Mouse (Mus musculus): ENCODE measurements around the gene Grip1. TPM values are rescaled to one million over a fixed set of nuclear protein-coding genes. Genes with fewer than 3 reads are reported as not detected.

Gene Grip1
- polyA plus RNA-seq, 1 experiment from 2014 or later, result 3.3 TPM

DNA sequence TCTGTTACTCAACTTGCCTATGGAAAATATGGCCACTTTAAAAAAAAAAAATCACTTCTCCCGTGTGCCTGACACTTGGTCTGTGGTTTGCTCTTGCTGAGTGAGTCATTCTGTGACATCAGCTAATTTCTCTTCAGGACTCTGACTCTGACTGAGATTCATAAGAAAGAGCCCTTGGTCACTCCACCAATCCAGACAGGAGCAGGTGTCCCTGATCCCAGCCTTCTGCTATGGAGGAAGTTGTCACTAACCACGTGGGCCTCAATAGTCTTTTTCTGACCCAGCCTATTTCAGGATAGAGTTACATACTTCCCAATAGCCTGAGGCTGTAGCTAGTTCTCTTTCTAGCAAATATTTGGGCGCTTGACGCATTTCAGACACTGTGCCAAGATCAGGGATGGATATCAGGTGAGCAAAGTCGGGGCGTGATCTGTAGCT is 298.8 kb downstream of the Grip1 start:
- Histone ChIP-seq H3K27ac (ENCODE audit: low read length) (no peak overlapping the region), H3K27me3 (ENCODE audit: insufficient read depth, low read length) (no peaks in the 10 kb centered on the region), H3K4me1 (ENCODE audit: insufficient read depth, low read length) (no peaks in the 10 kb centered on the region), H3K4me3 (ENCODE audit: low read length) (no peak overlapping the region), H3K9me3 (ENCODE audit: low read length) (no peaks in the 10 kb centered on the region), H3K4me2 (replicated peaks; ENCODE audit: low read depth, low read length) (no peak overlapping the region), H3K36me3 (ENCODE audit: insufficient read depth, low read length) (no peaks in the 10 kb centered on the region), H3K9ac (replicated peaks; ENCODE audit: low read length) (no peak overlapping the region)
- ATAC-seq (ENCODE audit: low FRiP score, low TSS enrichment), result no peak
- 70% methylated on average over 6 of the region's 6 CpGs for WGBS

DNA sequence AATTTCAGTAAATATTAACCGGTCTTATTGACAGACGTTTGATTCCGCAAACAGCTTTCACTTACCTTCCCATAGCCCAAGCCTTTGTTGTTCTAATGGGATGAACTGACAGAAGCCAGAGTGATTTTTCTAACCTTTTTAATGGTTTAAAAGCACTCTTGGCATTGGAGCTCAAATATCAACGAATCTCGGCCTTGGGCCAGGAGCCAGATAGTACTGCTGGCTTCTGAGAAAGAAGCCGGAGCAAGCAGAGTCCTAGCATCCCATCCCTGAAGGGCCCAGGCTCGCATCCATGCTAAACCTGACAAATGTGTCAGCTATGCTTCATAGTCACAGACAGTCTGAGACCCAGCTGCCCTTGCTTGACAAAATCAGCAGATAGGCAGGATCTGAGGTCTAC is 302.6 kb downstream of the Grip1 start:
- no peaks in the 10 kb centered on the region for H3K9me3 ChIP-seq (ENCODE audit: low read length)
- no peaks in the 10 kb centered on the region for H3K36me3 ChIP-seq (ENCODE audit: insufficient read depth, low read length)
- 65% methylated on average over 7 of the region's 7 CpGs for WGBS
- H3K27me3 ChIP-seq (ENCODE audit: insufficient read depth, low read length), result no peaks in the 10 kb centered on the region
- no peak overlapping the region for H3K4me3 ChIP-seq (ENCODE audit: low read length)
- no peak for ATAC-seq (ENCODE audit: low FRiP score, low TSS enrichment)
- no peak overlapping the region for H3K4me2 ChIP-seq (replicated peaks; ENCODE audit: low read depth, low read length)
- no peak overlapping the region for H3K9ac ChIP-seq (replicated peaks; ENCODE audit: low read length)
- no peak overlapping the region for H3K27ac ChIP-seq (ENCODE audit: low read length)
- H3K4me1 ChIP-seq (ENCODE audit: insufficient read depth, low read length), result no peaks in the 10 kb centered on the region

GRCm38 (mm10) chr10:119757219-119757618 is 303.6 kb downstream of the Grip1 start:
- no peaks in the 10 kb centered on the region for H3K4me1 ChIP-seq (ENCODE audit: insufficient read depth, low read length)
- no peak overlapping the region for H3K4me2 ChIP-seq (replicated peaks; ENCODE audit: low read depth, low read length)
- H3K9ac ChIP-seq (replicated peaks; ENCODE audit: low read length), result no peak overlapping the region
- 80% methylated on average over 6 of the region's 6 CpGs for WGBS
- H3K9me3 ChIP-seq (ENCODE audit: low read length), result no peaks in the 10 kb centered on the region
- no peak overlapping the region for H3K27ac ChIP-seq (ENCODE audit: low read length)
- ATAC-seq (ENCODE audit: low FRiP score, low TSS enrichment), result no peak
- no peaks in the 10 kb centered on the region for H3K27me3 ChIP-seq (ENCODE audit: insufficient read depth, low read length)
- no peaks in the 10 kb centered on the region for H3K36me3 ChIP-seq (ENCODE audit: insufficient read depth, low read length)
- no peak overlapping the region for H3K4me3 ChIP-seq (ENCODE audit: low read length)

- Histone ChIP-seq H3K27ac (ENCODE audit: low read length) (no peak overlapping the region), H3K4me3 (ENCODE audit: low read length) (no peak overlapping the region), H3K4me2 (replicated peaks; ENCODE audit: low read depth, low read length) (no peak overlapping the region), H3K9ac (replicated peaks; ENCODE audit: low read length) (no peak overlapping the region), H3K27me3 (ENCODE audit: insufficient read depth, low read length) (no peaks in the 10 kb centered on the region), H3K4me1 (ENCODE audit: insufficient read depth, low read length) (no peaks in the 10 kb centered on the region), H3K36me3 (ENCODE audit: insufficient read depth, low read length) (no peaks in the 10 kb centered on the region), H3K9me3 (ENCODE audit: low read length) (no peaks in the 10 kb centered on the region)
- no peak for ATAC-seq (ENCODE audit: low FRiP score, low TSS enrichment)
- 73% methylated on average over 33 of the region's 33 CpGs for WGBS
These were observed 308.1 kb downstream of the Grip1 start for GRCm38 (mm10) chr10:119761451-119762367.

- H3K27ac ChIP-seq (ENCODE audit: low read length), result no peak overlapping the region
- no peak for ATAC-seq (ENCODE audit: low FRiP score, low TSS enrichment)
- no peaks in the 10 kb centered on the region for H3K27me3 ChIP-seq (ENCODE audit: insufficient read depth, low read length)
- no peaks in the 10 kb centered on the region for H3K9me3 ChIP-seq (ENCODE audit: low read length)
- H3K9ac ChIP-seq (replicated peaks; ENCODE audit: low read length), result no peak overlapping the region
- H3K4me3 ChIP-seq (ENCODE audit: low read length), result no peak overlapping the region
- no peak overlapping the region for H3K4me2 ChIP-seq (replicated peaks; ENCODE audit: low read depth, low read length)
- 60% methylated on average over 5 of the region's 5 CpGs for WGBS
- no peaks in the 10 kb centered on the region for H3K36me3 ChIP-seq (ENCODE audit: insufficient read depth, low read length)
- H3K4me1 ChIP-seq (ENCODE audit: insufficient read depth, low read length), result no peaks in the 10 kb centered on the region
These were observed 325.2 kb downstream of the Grip1 start for GRCm38 (mm10) chr10:119778871-119779270.

GRCm38 (mm10) chr10:119779657-119780056 is 326.0 kb downstream of the Grip1 start:
- no peaks in the 10 kb centered on the region for H3K9me3 ChIP-seq (ENCODE audit: low read length)
- no peaks in the 10 kb centered on the region for H3K4me1 ChIP-seq (ENCODE audit: insufficient read depth, low read length)
- no peak overlapping the region for H3K4me3 ChIP-seq (ENCODE audit: low read length)
- H3K27ac ChIP-seq (ENCODE audit: low read length), result no peak overlapping the region
- no peaks in the 10 kb centered on the region for H3K36me3 ChIP-seq (ENCODE audit: insufficient read depth, low read length)
- no peak for ATAC-seq (ENCODE audit: low FRiP score, low TSS enrichment)
- no peaks in the 10 kb centered on the region for H3K27me3 ChIP-seq (ENCODE audit: insufficient read depth, low read length)
- WGBS, result 87% methylated on average over 1 of the region's 1 CpGs
- no peak overlapping the region for H3K4me2 ChIP-seq (replicated peaks; ENCODE audit: low read depth, low read length)
- no peak overlapping the region for H3K9ac ChIP-seq (replicated peaks; ENCODE audit: low read length)

- H3K4me1 ChIP-seq (ENCODE audit: insufficient read depth, low read length), result no peaks in the 10 kb centered on the region
- no peak overlapping the region for H3K9ac ChIP-seq (replicated peaks; ENCODE audit: low read length)
- no peak for ATAC-seq (ENCODE audit: low FRiP score, low TSS enrichment)
- H3K27ac ChIP-seq (ENCODE audit: low read length), result no peak overlapping the region
- 76% methylated on average over 1 of the region's 1 CpGs for WGBS
- H3K27me3 ChIP-seq (ENCODE audit: insufficient read depth, low read length), result no peaks in the 10 kb centered on the region
- no peak overlapping the region for H3K4me3 ChIP-seq (ENCODE audit: low read length)
- H3K36me3 ChIP-seq (ENCODE audit: insufficient read depth, low read length), result no peaks in the 10 kb centered on the region
- no peak overlapping the region for H3K4me2 ChIP-seq (replicated peaks; ENCODE audit: low read depth, low read length)
- H3K9me3 ChIP-seq (ENCODE audit: low read length), result no peaks in the 10 kb centered on the region
These were observed 336.9 kb downstream of the Grip1 start for GRCm38 (mm10) chr10:119790507-119790906.

DNA sequence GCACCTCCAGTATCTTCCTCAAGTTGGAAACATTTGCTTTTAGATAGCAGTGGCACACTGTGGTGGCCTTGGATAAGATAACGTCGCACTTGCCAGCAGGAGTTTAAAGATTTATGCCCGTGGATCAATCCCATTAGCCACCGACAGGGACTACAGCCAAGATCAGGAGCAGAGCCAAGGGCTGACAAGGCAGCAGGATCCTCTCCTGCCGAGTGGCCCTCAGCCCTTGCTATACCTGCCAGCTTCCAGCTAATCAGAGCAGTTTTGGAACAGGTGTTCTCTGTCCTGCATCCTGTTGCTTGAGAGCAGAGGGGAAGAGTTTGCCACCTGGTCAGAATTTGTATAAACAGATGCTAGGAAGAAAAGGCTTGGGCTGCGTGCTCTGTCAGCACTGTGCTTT is 348.8 kb downstream of the Grip1 start:
- H3K27me3 ChIP-seq (ENCODE audit: insufficient read depth, low read length), result no peaks in the 10 kb centered on the region
- no peak overlapping the region for H3K9ac ChIP-seq (replicated peaks; ENCODE audit: low read length)
- 39% methylated on average over 6 of the region's 6 CpGs for WGBS
- no peak for ATAC-seq (ENCODE audit: low FRiP score, low TSS enrichment)
- no peaks in the 10 kb centered on the region for H3K4me1 ChIP-seq (ENCODE audit: insufficient read depth, low read length)
- H3K4me2 ChIP-seq (replicated peaks; ENCODE audit: low read depth, low read length), result no peak overlapping the region
- H3K9me3 ChIP-seq (ENCODE audit: low read length), result no peaks in the 10 kb centered on the region
- no peak overlapping the region for H3K4me3 ChIP-seq (ENCODE audit: low read length)
- no peaks in the 10 kb centered on the region for H3K36me3 ChIP-seq (ENCODE audit: insufficient read depth, low read length)
- H3K27ac ChIP-seq (ENCODE audit: low read length), result no peak overlapping the region

DNA sequence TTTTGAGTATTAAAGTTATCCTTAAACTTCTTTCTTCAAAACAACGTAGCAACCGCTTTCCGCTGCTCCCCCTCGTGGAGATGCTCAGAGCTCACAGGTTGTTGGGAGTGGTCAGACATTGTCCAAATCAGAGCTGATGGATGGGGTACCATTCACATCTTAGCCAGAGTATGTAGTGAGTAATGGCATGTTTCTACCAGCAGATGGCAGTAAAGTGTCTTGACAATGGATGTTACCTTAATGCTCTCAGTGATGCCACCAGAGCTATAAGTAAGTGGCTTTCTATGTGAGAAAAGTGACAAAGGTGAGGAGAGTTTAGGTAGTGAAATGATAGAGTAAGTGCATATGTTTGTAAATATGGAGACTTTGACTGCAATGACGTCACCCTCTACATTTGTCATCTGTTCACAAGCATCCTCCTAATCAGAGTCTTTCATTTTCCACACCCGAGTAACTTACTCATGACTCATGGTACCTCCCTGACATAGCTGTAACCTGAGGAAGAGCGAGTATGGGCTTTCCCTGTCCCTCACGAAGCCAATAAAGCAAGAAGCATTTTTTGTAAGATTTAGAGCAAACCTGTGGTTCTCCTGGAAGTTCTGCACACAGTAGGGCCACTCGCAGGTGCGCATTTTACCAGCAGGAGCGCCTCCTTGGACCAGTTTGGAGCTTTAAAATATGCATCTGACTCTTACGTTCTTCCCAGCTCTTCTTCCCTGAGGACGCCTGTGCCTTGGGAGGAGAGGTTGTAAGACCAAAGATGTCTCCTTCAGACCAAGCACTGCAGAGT is 350.2 kb downstream of the Grip1 start:
- Histone ChIP-seq H3K36me3 (ENCODE audit: insufficient read depth, low read length) (no peaks in the 10 kb centered on the region), H3K9ac (replicated peaks; ENCODE audit: low read length) (no peak overlapping the region), H3K4me1 (ENCODE audit: insufficient read depth, low read length) (no peaks in the 10 kb centered on the region), H3K27me3 (ENCODE audit: insufficient read depth, low read length) (no peaks in the 10 kb centered on the region), H3K27ac (ENCODE audit: low read length) (no peak overlapping the region), H3K4me3 (ENCODE audit: low read length) (no peak overlapping the region), H3K9me3 (ENCODE audit: low read length) (no peaks in the 10 kb centered on the region), H3K4me2 (replicated peaks; ENCODE audit: low read depth, low read length) (no peak overlapping the region)
- 56% methylated on average over 13 of the region's 13 CpGs for WGBS
- peak; percentile 78 for ATAC-seq (ENCODE audit: low FRiP score, low TSS enrichment)

DNA sequence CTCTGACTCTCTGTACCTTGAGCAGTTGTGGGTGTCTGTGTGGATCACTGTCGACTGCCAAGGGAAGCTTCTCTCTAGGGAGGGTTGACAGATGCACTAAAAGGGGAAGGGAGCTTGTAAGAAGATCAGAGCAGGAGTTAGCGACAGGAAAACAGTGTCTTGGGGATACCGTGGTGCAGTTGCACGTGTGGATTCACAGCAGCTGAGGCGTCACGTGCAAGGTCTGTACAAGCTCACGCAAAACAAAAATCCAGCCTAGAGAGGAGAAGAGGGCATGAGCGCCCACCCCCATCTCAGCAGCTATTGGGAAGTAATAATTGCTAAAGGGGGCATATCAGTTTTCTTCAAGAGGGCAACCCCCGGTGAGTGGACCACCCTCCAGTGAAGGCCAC is 350.8 kb downstream of the Grip1 start:
- Histone ChIP-seq H3K4me3 (ENCODE audit: low read length) (no peak overlapping the region), H3K36me3 (ENCODE audit: insufficient read depth, low read length) (no peaks in the 10 kb centered on the region), H3K4me2 (replicated peaks; ENCODE audit: low read depth, low read length) (no peak overlapping the region), H3K9ac (replicated peaks; ENCODE audit: low read length) (no peak overlapping the region), H3K9me3 (ENCODE audit: low read length) (no peaks in the 10 kb centered on the region), H3K4me1 (ENCODE audit: insufficient read depth, low read length) (no peaks in the 10 kb centered on the region), H3K27me3 (ENCODE audit: insufficient read depth, low read length) (no peaks in the 10 kb centered on the region), H3K27ac (ENCODE audit: low read length) (no peak overlapping the region)
- 66% methylated on average over 9 of the region's 9 CpGs for WGBS
- ATAC-seq (ENCODE audit: low FRiP score, low TSS enrichment), result no peak
